Mouse (Mus musculus) MEL (cell line): Measurements from ENCODE around the gene Zfp612. TPM values are rescaled to one million over a fixed set of nuclear protein-coding genes. Genes with fewer than 3 reads are reported as not detected.
"Not testable (repeated sequence)": the region's sequence is repeated elsewhere in the genome, so short reads cannot be mapped to it uniquely, and the experiment has no call there.

Experiments used
- DNase-seq: peaks from one replicate; pipeline ENCODE4 v3.0.0; 2011; ENCODE audit warnings: low read depth, low spot score
- H3K27ac ChIP-seq: 2 replicates; pipeline ENCODE4 v1.5.1; 2012; ENCODE audit warnings: low read depth, mild to moderate bottlenecking, control low read depth, low read length, moderate library complexity; ENCODE audit not compliant: control insufficient read depth
- H3K27me3 ChIP-seq, 2 experiments: fragments of 150-350 bp in 1 of 2; sonication (generic) in 1 of 2; 2 replicates each; pipeline ENCODE4 v1.6.1; 2012; ENCODE audit warnings: low read length in 2 of 2, mild to moderate bottlenecking in 2 of 2, improper control_type of control experiment in 1 of 2, moderate library complexity in 1 of 2; ENCODE audit not compliant: insufficient read depth in 2 of 2, control insufficient read depth in 1 of 2
- H3K36me3 ChIP-seq, 2 experiments: 2 replicates each; pipeline ENCODE4 v1.6.1; 2012 to 2014; ENCODE audit warnings: low read length in 2 of 2, improper control_type of control experiment in 1 of 2, inconsistent platforms in 1 of 2, mild to moderate bottlenecking in 1 of 2; ENCODE audit not compliant: insufficient read depth in 2 of 2, control insufficient read depth in 1 of 2
- H3K4me1 ChIP-seq, 2 experiments: fragments of 150-350 bp in 1 of 2; sonication (generic) in 1 of 2; 2 replicates each; pipeline ENCODE4 v1.6.1; 2012; ENCODE audit warnings: low read length in 2 of 2, improper control_type of control experiment in 1 of 2, mild to moderate bottlenecking in 1 of 2; ENCODE audit not compliant: insufficient read depth in 2 of 2, control insufficient read depth in 1 of 2
- H3K4me3 ChIP-seq, 2 experiments: fragments of 150-350 bp in 1 of 2; sonication (generic) in 1 of 2; 2 replicates each; pipeline ENCODE4 v1.5.1; 2012; ENCODE audit warnings: low read depth in 2 of 2, low read length in 2 of 2, mild to moderate bottlenecking in 2 of 2, moderate library complexity in 2 of 2, control low read depth in 1 of 2, improper control_type of control experiment in 1 of 2; ENCODE audit not compliant: control insufficient read depth in 1 of 2, insufficient read depth in 1 of 2
- H3K79me2 ChIP-seq: 2 replicates; pipeline ENCODE4 v1.6.1; 2012; ENCODE audit warnings: mild to moderate bottlenecking, low read length, moderate library complexity; ENCODE audit not compliant: control insufficient read depth, poor library complexity, insufficient read depth
- H3K9ac ChIP-seq: 2 replicates; pipeline ENCODE4 v1.6.1; 2012; ENCODE audit warnings: low read depth, mild to moderate bottlenecking, control low read depth, low read length, moderate library complexity; ENCODE audit not compliant: control insufficient read depth, poor library complexity, severe bottlenecking
- H3K9me3 ChIP-seq: fragments of 150-350 bp; sonication (generic); replicated peaks from 2 replicates; pipeline ENCODE4 v1.6.1; 2012; ENCODE audit warnings: mild to moderate bottlenecking, low read length, improper control_type of control experiment, moderate library complexity; ENCODE audit not compliant: insufficient read depth
- CTCF ChIP-seq, 3 experiments: IDR thresholded peaks in 2 of 3; conservative IDR thresholded peaks in 1 of 3; 2 replicates each; pipeline ENCODE4 v1.5.1; 2011 to 2012; ENCODE audit warnings: low read length in 3 of 3, low read depth in 2 of 3, mild to moderate bottlenecking in 2 of 3, improper control_type of control experiment in 1 of 3, inconsistent platforms in 1 of 3, mixed read lengths in 1 of 3, moderate library complexity in 1 of 3; ENCODE audit not compliant: control insufficient read depth in 1 of 3, insufficient read depth in 1 of 3, poor library complexity in 1 of 3, severe bottlenecking in 1 of 3
- ETS1 ChIP-seq: IDR thresholded peaks from 2 replicates; pipeline ENCODE4 v1.6.1; 2012; ENCODE audit warnings: low read depth, mild to moderate bottlenecking, inconsistent platforms, low read length, improper control_type of control experiment, moderate library complexity
- GABPA ChIP-seq: IDR thresholded peaks from 2 replicates; pipeline ENCODE4 v1.6.1; 2012; ENCODE audit warnings: low read depth, mild to moderate bottlenecking, inconsistent platforms, low read length, improper control_type of control experiment, moderate library complexity
- MAX ChIP-seq: IDR thresholded peaks from 2 replicates; pipeline ENCODE4 v1.6.1; 2011; ENCODE audit warnings: low read length, improper control_type of control experiment
- MAZ ChIP-seq: IDR thresholded peaks from 2 replicates; pipeline ENCODE4 v1.6.1; 2012; ENCODE audit warnings: low read depth, mild to moderate bottlenecking, inconsistent platforms, low read length, improper control_type of control experiment
- NELFE ChIP-seq: IDR thresholded peaks from 2 replicates; pipeline ENCODE4 v1.6.1; 2011; ENCODE audit warnings: low read depth, low read length, improper control_type of control experiment
- POLR2AphosphoS5 ChIP-seq: IDR thresholded peaks from 2 replicates; pipeline ENCODE4 v1.6.1; 2012; ENCODE audit warnings: low read depth, borderline replicate concordance, mild to moderate bottlenecking, inconsistent platforms, low read length, moderate library complexity, mixed read lengths
- RCOR1 ChIP-seq: IDR thresholded peaks from 2 replicates; pipeline ENCODE4 v1.6.1; 2012; ENCODE audit warnings: low read depth, mild to moderate bottlenecking, inconsistent platforms, low read length, improper control_type of control experiment
- SIN3A ChIP-seq: IDR thresholded peaks from 2 replicates; pipeline ENCODE4 v1.6.1; 2012; ENCODE audit warnings: low read length, improper control_type of control experiment, inconsistent platforms
- SMC3 ChIP-seq: IDR thresholded peaks from 2 replicates; pipeline ENCODE4 v1.6.1; 2011; ENCODE audit warnings: low read depth, low read length, improper control_type of control experiment
- TCF12 ChIP-seq: IDR thresholded peaks from 2 replicates; pipeline ENCODE4 v1.6.1; 2014; ENCODE audit warnings: low read depth, mild to moderate bottlenecking, inconsistent platforms, low read length, improper control_type of control experiment, moderate library complexity
- USF2 ChIP-seq, 2 experiments: IDR thresholded peaks; 2 replicates each; pipeline ENCODE4 v1.6.1; 2011 to 2012; ENCODE audit warnings: improper control_type of control experiment in 2 of 2, low read length in 2 of 2, borderline replicate concordance in 1 of 2, inconsistent platforms in 1 of 2, low read depth in 1 of 2, mild to moderate bottlenecking in 1 of 2; ENCODE audit not compliant: insufficient read depth in 1 of 2
- ZC3H11A ChIP-seq: IDR thresholded peaks from 2 replicates; pipeline ENCODE4 v1.6.1; 2012; ENCODE audit warnings: low read depth, mild to moderate bottlenecking, inconsistent platforms, low read length, improper control_type of control experiment
- ZNF384 ChIP-seq: IDR thresholded peaks from 2 replicates; pipeline ENCODE4 v1.6.1; 2012; ENCODE audit warnings: low read depth, mild to moderate bottlenecking, inconsistent platforms, low read length, improper control_type of control experiment
- polyA plus RNA-seq, 2 experiments: library from polyadenylated mRNA; stranded (reverse) in 1 of 2; unstranded in 1 of 2; fragments of >175 nt in 1 of 2; fragments of >200 nt in 1 of 2; gene quantifications; 2 replicates each; pipeline versions ENCODE4 v1.2.1 to v1.2.4; 2012; ENCODE audit warnings: low replicate concordance in 2 of 2, low read depth in 1 of 2; ENCODE audit not compliant: insufficient read length in 2 of 2, insufficient read depth in 1 of 2, missing spikeins in 1 of 2
- total RNA-seq: library from RNA; depleted of rRNA; stranded (reverse); fragments of 300-350 nt; gene quantifications from 2 replicates; pipeline ENCODE4 v1.2.3, GENCODE M21; 2012; rRNA removed

Gene Zfp612
- not detected in 2 replicates for total RNA-seq
- not detected for polyA plus RNA-seq

GRCm38 (mm10) chr8:110079282-110080221, at the start of gene Zfp612:
TSS of gene Zfp612 (plus strand) at chr8:110079746.
- H3K4me3 ChIP-seq = no peak within 1 kb of the TSS
- H3K9ac ChIP-seq = no peak within 1 kb of the TSS
- H3K27ac ChIP-seq = no peak within 1 kb of the TSS
- H3K27me3 ChIP-seq = no peaks in the 10 kb centered on the region
- H3K36me3 ChIP-seq = no peaks in the 10 kb centered on the region
- no peaks in the 10 kb centered on the region for H3K79me2 ChIP-seq
- H3K4me1 ChIP-seq = no peaks in the 10 kb centered on the region
- no peak for DNase-seq
- no peak for TF ChIP-seq SIN3A
- TF ChIP-seq NELFE = no peak
- no peak for TF ChIP-seq POLR2AphosphoS5
- TF ChIP-seq RCOR1 = no peak
- TF ChIP-seq ZNF384 = no peak
- no peak for TF ChIP-seq MAX
- TF ChIP-seq ZC3H11A = no peak
- TF ChIP-seq GABPA = no peak
- TF ChIP-seq TCF12 = no peak
- no peak for TF ChIP-seq MAZ
- TF ChIP-seq ETS1 = no peak
- TF ChIP-seq CTCF (IDR thresholded peaks at IDR 0.05 in 2 of 3, conservative IDR thresholded peaks at IDR 0.05 in 1 of 3; ENCODE audit: control insufficient read depth in 1 of 3, insufficient read depth in 1 of 3, low read depth in 2 of 3, low read length in 3 of 3, poor library complexity in 1 of 3, severe bottlenecking in 1 of 3) = no peak
- TF ChIP-seq SMC3 = no peak
- no peak for TF ChIP-seq USF2 (IDR thresholded peaks at IDR 0.05; ENCODE audit: borderline replicate concordance in 1 of 2, insufficient read depth in 1 of 2, low read depth in 1 of 2, low read length in 2 of 2)
- no peaks in the 10 kb centered on the region for H3K9me3 ChIP-seq

- H3K27me3 ChIP-seq, DNase-seq, H3K4me1 ChIP-seq, H3K79me2 ChIP-seq, H3K4me3 ChIP-seq, H3K9me3 ChIP-seq, H3K36me3 ChIP-seq, H3K9ac ChIP-seq, H3K27ac ChIP-seq: not testable (repeated sequence)
These were observed 45.8 kb upstream of the Zfp612 start for GRCm38 (mm10) chr8:110033771-110034170.
